Mouse (Mus musculus): ENCODE data around the gene Ddost.

The Ddost gene

DNA sequence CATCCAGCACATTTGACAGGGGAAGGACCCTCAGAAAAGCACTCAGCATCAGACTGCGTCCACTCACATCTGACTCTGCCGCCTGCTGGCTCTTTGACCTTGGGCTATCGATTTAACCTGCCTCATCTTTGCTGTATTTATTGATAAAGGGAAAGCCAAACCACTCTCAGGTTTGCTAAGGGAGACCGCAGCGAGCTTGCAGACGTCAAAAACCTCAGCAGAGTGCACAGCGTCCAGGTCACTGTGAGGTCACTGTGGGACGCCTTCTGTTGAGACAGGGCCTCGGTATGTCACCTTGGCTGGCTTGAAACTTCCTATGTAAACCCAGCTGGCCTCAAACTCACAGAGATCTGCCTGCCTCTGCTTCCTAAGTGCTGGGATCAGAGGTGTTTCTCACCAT, 32.8 kb downstream of the Ddost start:
- DNase-seq (ENCODE audit: low spot score) = no peak

DNA sequence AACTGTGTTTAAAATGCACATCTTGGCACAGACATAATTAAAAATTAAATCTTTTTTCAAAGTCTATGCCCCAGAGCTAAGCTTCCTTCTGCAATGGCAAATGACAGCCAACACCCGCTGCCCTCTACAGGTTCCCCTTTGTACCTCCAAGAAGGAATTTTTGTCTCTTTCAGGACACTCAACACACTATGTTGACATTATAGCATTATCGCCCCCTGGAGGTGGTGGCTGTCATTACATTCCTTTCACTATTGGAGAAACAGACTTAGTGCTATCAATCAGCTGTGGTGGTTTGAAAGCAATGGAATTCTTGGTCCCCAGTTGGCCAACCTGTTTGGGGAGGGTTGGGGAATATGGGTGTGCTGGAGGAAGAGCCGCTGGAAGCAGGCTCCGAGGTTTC, 35.4 kb downstream of the Ddost start:
- no peak for DNase-seq (ENCODE audit: low spot score)

- no peak for DNase-seq (ENCODE audit: low spot score)
Observed at GRCm38 (mm10) chr4:138341393-138341792, 36.9 kb downstream of the Ddost start.

DNA sequence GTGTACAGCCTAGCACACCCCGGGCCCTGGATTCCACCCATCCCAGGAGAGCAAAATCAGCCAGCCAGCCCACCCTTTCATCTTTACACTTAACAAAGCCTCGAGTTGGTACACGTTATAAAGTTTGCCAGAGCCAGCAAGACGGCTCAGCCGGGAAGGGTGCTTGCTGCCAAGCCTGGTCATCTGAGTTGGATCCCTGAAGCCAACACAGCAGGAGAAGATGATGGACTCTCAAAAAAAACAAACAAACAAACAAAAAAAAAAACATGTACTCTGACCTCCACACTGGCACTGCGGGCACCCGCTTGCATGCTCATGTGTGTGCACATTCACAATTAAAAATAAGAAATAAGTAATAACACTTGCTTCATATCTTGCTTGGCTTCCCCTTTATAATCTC, 37.5 kb downstream of the Ddost start:
- no peak for DNase-seq (ENCODE audit: low spot score)

- no peak for DNase-seq (ENCODE audit: low spot score)
Observed at GRCm38 (mm10) chr4:138342778-138343177, 38.2 kb downstream of the Ddost start.

DNA sequence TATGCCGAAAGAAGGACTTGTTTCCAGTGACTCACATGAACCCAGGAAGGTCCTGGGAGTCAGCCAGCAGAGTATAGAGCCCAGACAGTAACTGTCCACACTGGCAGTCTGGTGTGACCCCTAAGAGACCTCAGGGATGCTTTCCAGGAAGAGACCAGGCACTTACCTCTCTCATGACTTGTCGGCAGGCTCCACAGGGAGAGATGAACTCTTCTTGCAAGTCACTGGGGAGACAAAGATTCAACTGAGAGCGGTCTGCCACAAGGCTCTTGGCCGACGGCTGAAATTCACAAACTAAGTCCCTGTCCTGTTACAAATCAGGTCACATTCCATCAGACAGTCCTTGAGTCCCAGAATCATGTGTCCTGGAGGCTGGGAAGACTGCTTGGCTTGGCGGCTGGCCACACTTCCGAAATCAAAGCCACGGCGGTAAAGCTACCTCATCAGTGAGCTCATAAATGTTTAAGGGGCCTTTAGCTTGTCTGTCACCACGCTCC, 38.9 kb downstream of the Ddost start:
- no peak for DNase-seq (ENCODE audit: low spot score)

DNA sequence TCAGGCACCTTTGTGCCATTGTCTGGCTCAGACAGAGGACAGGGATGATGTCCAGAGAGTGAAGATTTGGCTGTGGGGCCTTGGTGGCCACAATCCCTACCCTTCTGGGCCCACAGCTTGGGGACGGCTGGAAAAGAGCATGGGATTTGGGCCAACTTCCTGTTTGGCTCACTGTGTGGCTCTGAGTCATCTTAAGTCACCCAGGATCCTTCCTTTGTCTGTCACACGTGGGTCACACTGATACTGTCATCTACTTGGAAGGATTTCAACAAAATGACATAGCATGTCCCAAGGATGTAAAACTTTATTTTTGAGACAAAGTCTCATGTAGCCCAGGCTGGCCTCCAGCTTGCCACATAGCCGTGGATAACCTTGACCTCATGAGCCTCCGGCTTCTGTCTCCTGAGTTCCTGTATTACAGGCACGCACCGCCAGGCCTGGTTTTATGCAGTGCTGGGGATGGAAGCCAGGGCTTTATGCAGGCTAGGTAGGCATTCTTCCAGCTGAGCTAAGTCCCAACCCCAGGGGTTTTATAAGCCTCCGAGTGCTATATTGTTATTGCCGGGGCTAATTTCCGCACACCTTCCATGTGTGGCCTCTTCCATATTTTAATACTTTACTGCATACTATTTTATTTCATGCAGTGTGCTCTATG, 40.5 kb downstream of the Ddost start:
- no peak for DNase-seq (ENCODE audit: low spot score)

DNA sequence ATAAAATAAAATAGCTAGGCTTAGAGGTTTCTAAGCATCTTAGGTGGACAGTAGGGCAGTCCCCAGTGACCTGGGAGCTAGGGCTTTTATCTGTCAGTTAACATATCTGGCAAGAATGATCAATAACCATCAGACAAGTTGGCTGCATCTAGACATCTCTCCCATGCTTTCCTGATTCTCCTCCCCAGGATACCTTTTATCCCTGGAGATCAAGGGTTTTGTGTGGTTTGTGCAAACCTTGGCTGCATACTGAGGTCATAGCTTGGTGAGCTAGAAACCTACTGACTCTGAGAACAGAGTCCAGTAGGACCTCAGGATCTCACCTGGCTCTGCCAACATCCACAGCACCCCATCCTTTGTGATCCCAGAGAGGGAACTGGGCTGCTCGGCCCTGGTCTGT, 42.8 kb downstream of the Ddost start:
- DNase-seq (ENCODE audit: low spot score) = no peak

DNA sequence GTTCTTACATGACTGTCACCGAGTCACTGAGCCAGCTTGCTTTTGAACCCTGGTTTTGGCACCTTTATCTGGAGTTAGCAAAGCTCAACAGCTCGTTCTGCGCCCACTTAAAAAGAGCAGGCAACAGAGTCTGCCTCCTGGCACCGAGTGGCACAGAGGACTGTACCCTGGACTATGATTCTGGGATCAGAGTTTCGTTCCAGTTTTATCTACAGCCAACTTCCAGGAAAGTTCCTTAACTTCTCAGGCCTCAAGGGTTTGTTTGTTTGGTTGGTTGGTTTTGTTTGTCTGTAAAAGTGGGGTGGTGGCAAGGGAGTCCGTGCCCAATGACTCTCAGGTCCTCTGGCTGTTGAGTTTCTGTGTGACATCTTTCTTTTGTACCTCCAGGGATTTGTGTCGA, 44.2 kb downstream of the Ddost start:
- no peak for DNase-seq (ENCODE audit: low spot score)

- no peak for DNase-seq (ENCODE audit: low spot score)
Observed at GRCm38 (mm10) chr4:138351821-138352220, 47.3 kb downstream of the Ddost start.

DNA sequence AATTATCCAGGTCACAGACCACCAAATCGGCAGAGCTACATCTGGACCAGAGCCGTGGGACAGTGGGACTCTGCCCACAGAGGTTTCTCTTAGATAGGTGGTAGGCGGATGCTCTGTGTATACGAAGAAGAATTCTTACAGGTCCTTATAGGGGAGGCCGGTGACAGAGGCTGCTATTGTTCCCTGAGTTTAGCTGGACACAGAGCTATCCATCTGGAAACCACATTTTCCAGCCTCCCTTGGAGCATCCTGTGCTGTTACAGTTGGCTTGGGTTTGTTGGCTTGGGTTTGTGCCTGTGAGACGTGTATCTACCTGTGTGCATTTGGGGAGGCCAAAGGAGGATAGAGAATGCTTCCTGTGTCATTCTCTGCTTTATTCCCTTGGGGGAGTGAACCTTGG, 48.2 kb downstream of the Ddost start:
- DNase-seq (ENCODE audit: low spot score) = no peak

DNA sequence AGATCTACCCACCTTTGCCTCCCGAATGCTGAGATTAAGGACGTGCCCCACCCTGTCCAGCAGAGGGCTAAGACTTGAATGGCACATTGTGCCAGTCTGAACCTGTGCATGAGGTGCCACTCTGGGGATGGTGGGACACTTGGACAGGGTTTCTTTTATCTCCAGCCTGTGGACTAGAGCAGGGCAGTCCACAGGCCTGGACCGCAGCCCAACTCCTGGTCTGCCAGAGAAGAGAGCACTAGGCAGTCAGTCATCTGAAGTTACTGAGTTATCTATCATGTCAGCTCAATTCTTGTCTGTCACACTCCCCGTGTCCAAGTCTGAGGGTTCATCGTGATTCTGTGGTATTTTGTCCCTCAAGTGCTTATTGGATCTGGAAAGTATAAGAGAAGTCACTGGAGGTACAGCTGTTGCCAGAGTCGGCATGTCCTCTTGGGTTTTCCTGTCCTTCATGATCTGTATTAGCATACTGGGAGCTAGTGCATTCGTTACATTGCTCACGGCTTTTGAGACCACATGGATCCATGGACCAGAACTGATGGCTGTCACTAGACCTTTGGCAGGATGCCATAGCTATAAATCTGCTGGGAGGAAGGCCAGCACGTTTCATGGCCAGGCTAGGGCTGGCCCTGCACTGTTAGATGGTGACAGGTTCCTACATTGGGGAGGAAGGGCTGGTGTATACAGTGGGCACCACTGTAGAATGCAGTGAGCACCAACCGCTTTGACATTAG, 49.1 kb downstream of the Ddost start:
- no peak for DNase-seq (ENCODE audit: low spot score)

DNA sequence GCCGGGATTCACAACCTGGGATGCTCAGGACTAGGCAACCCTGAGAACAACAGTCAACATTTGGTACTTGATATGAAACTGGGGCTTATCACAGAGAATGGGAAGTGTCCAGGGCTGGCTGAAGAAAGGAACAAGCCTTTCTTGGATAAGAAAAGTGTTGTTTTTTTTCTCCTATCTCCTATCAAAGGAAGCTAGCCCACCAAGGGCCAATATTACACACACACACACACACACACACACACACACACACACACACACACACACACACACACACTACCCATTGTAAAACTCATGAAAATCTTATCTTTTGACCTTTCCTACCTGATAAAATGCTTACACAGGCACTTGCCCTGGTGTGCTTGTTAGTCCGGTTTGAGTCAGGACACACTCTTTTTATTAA, 51.0 kb downstream of the Ddost start:
- no peak for DNase-seq (ENCODE audit: low spot score)

GRCm38 (mm10) chr4:138356141-138356540, 51.6 kb downstream of the Ddost start:
- no peak for DNase-seq (ENCODE audit: low spot score)

DNA sequence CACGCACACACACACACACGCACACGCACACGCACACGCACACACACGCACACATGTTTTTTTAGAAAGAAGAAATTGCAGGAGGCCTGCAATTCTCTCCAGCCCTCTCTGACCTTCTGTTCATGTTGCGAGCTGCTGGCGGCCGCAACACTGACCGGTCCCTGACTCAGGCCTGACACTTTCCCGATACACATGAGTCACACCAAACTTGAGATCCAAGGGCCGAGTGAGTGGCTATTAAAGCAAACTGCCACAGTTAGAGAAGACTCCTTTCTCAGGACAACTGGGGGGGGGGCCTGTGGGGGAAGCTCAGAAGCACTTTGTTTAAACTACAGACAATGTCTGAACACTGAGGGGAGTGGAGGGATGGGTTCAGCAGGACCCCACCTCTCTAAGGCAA, 52.0 kb downstream of the Ddost start:
- no peak for DNase-seq (ENCODE audit: low spot score)

DNA sequence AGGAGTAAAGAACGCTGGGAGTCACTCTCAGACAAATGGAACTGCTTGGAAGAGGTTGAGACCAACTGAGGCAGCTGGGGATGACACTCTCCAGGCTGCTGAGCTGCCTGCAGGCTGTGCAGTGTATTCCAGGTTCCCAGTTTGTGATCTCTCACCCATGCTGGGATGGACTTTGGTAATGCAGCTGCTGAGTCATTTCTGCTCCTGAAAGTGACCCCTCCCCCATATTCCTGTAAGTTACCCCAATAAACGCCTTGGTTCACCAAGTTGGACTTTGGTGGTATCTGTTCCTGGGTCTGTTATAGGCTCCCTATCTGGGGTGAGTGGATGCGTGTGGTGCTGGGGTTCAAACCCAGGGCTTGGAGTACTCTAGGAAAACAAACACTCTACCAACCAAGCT, 53.6 kb downstream of the Ddost start:
- DNase-seq (ENCODE audit: low spot score) = no peak

DNA sequence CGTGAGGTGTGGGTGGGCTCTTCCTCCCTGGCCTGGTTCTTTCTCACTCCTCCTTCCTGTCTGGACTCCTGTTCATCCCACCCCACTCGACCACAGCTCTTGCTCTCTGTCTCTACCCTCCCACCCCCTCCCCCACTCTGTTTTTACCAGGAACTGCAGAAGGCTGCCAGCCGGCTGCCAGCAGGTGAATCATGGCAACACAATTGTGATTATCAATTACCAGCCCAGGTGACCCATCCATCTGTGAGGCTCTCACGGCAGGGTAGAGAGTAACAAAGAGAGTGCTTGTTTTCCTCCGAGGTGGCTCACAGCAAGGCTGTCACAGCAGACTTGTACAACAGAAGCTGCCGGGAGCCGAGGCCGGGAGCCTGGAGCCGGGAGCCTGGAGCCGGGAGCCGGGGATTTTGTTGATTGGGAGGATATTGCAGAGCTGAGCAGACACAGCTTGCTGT, 56.9 kb downstream of the Ddost start:
- DNase-seq (ENCODE audit: low spot score) = no peak

Data from left cerebral cortex, adult 11 months (tissue).